Mouse (Mus musculus): ENCODE results near the gene Rpp38. TPM values are rescaled to one million over a fixed set of nuclear protein-coding genes. Genes with fewer than 3 reads are reported as not detected.
A peak's percentile ranks its signal among the peaks of the same experiment; 100 is the strongest.

Rpp38 gene
- polyA plus RNA-seq, 1 experiment from 2014 or later = 18.3 TPM

GRCm38 (mm10) chr2:3284473-3285180 lies 47.8 kb downstream of the Rpp38 start:
- H3K9ac ChIP-seq = peak overlapping the region; percentile 77
- H3K4me1 ChIP-seq = peaks cover 14% of the 10 kb centered on the region
- under 1% methylated on average over 55 of the region's 60 CpGs for WGBS
- H3K27ac ChIP-seq = peak overlapping the region; percentile 85
- peak; percentile 0; the same call in 1 of the 2 replicates for ATAC-seq (ENCODE audit: borderline replicate concordance, extremely low read depth, low FRiP score, low TSS enrichment)
- H3K9me3 ChIP-seq = no peaks in the 10 kb centered on the region
- peak overlapping the region; percentile 84 for H3K4me2 ChIP-seq
- H3K4me3 ChIP-seq = peak overlapping the region; percentile 93
- no peaks in the 10 kb centered on the region for H3K27me3 ChIP-seq
- no peaks in the 10 kb centered on the region for H3K36me3 ChIP-seq

- Histone ChIP-seq H3K9ac (peak within 1 kb of the TSS; percentile 77), H3K4me1 (peaks cover 14% of the 10 kb centered on the region), H3K36me3 (no peaks in the 10 kb centered on the region), H3K27me3 (no peaks in the 10 kb centered on the region), H3K27ac (peak within 1 kb of the TSS; percentile 87), H3K9me3 (no peaks in the 10 kb centered on the region), H3K4me3 (peak within 1 kb of the TSS; percentile 93), H3K4me2 (peak within 1 kb of the TSS; percentile 84)
- ATAC-seq (ENCODE audit: borderline replicate concordance, extremely low read depth, low FRiP score, low TSS enrichment) = peak; percentile 97
- under 1% methylated on average over 88 of the region's 88 CpGs for WGBS
These were observed 48.6 kb downstream of the Rpp38 start, which contains the start of gene Nmt2 for GRCm38 (mm10) chr2:3283602-3284472. Gene Nmt2 (plus strand): TSS chr2:3284212.

GRCm38 (mm10) chr2:3282866-3283601 lies 49.4 kb downstream of the Rpp38 start:
- Histone ChIP-seq H3K27ac (peak overlapping the region; percentile 87), H3K4me3 (peak overlapping the region; percentile 93), H3K27me3 (no peaks in the 10 kb centered on the region), H3K36me3 (no peaks in the 10 kb centered on the region), H3K9me3 (no peaks in the 10 kb centered on the region), H3K4me1 (peaks cover 14% of the 10 kb centered on the region), H3K9ac (peak overlapping the region; percentile 50), H3K4me2 (peak overlapping the region; percentile 72)
- 7% methylated on average over 12 of the region's 12 CpGs for WGBS
- ATAC-seq (ENCODE audit: borderline replicate concordance, extremely low read depth, low FRiP score, low TSS enrichment) = peak; percentile 1; the same call in 1 of the 2 replicates

DNA sequence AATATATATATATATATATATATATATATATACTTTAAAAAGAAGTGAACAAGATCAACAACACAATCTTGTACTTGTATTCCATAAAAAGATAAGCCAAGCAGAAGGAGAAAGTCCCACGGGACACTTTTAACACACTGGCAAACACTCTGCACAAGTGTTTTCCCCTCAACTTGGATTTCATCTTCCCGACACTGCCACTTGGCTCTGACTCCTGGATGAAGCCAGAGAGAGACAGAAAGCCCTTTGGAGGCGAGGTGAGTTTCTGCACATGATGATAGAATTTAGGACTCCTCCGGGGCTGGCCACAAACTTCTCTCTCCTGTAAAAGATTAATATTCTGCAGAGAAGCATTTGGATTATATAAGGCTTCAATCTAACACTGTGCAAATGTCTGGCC lies 51.1 kb downstream of the Rpp38 start:
- no peak overlapping the region for H3K4me2 ChIP-seq
- no peak overlapping the region for H3K9ac ChIP-seq
- no peak overlapping the region for H3K4me3 ChIP-seq
- no peaks in the 10 kb centered on the region for H3K27me3 ChIP-seq
- H3K27ac ChIP-seq = no peak overlapping the region
- WGBS = 58% methylated on average over 4 of the region's 4 CpGs
- H3K36me3 ChIP-seq = no peaks in the 10 kb centered on the region
- H3K9me3 ChIP-seq = no peaks in the 10 kb centered on the region
- peaks cover 14% of the 10 kb centered on the region for H3K4me1 ChIP-seq
- ATAC-seq (ENCODE audit: borderline replicate concordance, extremely low read depth, low FRiP score, low TSS enrichment) = no peak

Other genes with a start within 250 kb of the Rpp38 start
- gene Fam171a1, start 218.4 kb downstream of the Rpp38 start, polyA plus RNA-seq (2015; fragmentation: Nextera tagmentation; extraction: Ambion mirVana) = 51.7 and 56.2 TPM in 2 replicates
- 37.9 and 42.1 TPM in 2 replicates for gene Nmt2, start 48.4 kb downstream of the Rpp38 start, polyA plus RNA-seq (2015; fragmentation: Nextera tagmentation; extraction: Ambion mirVana)
- 1.1 and 2.0 TPM in 2 replicates for gene Acbd7, start 3.5 kb upstream of the Rpp38 start, polyA plus RNA-seq (2015; fragmentation: Nextera tagmentation; extraction: Ambion mirVana)
- gene Olah, start 64.6 kb upstream of the Rpp38 start, polyA plus RNA-seq (2015; fragmentation: Nextera tagmentation; extraction: Ambion mirVana) = not detected in 2 replicates
- 9.8 and 10.8 TPM in 2 replicates for gene Meig1, start 90.0 kb upstream of the Rpp38 start, polyA plus RNA-seq (2015; fragmentation: Nextera tagmentation; extraction: Ambion mirVana)
- 6.1 and 6.2 TPM in 2 replicates for gene Dclre1c, start 91.5 kb upstream of the Rpp38 start, polyA plus RNA-seq (2015; fragmentation: Nextera tagmentation; extraction: Ambion mirVana)
- gene Suv39h2, start 142.4 kb upstream of the Rpp38 start, polyA plus RNA-seq (2015; fragmentation: Nextera tagmentation; extraction: Ambion mirVana) = 17.1 and 20.7 TPM in 2 replicates
- 4.9 and 5.7 TPM in 2 replicates for gene Gm45902, start 180.1 kb upstream of the Rpp38 start, polyA plus RNA-seq (2015; fragmentation: Nextera tagmentation; extraction: Ambion mirVana)
- gene Hspa14, start 180.2 kb upstream of the Rpp38 start, polyA plus RNA-seq (2015; fragmentation: Nextera tagmentation; extraction: Ambion mirVana) = 119 and 120 TPM in 2 replicates
- 0.12 and 0.14 TPM in 2 replicates for gene Cdnf, start 180.4 kb upstream of the Rpp38 start, polyA plus RNA-seq (2015; fragmentation: Nextera tagmentation; extraction: Ambion mirVana)
- 27.9 and 31.8 TPM in 2 replicates for gene Fam107b, start 237.8 kb upstream of the Rpp38 start, polyA plus RNA-seq (2015; fragmentation: Nextera tagmentation; extraction: Ambion mirVana)

Measured in lung, embryonic 15.5 days (tissue).